Mouse (Mus musculus) CH12F3 (cell line): ENCODE data around the gene Hnrnpa3.
"Not testable (repeated sequence)": the region's sequence is repeated elsewhere in the genome, so short reads cannot be mapped to it uniquely, and the experiment has no call there.

Experiments used
- in situ Hi-C: fragments of 300-500 bp; cut with MboI; formaldehyde crosslinking; loops from 2 replicates; pipeline ENCODE4 v1.14.3; 2020; ENCODE audit warnings: low sequenced_read_pairs

Gene Hnrnpa3

GRCm38 (mm10) chr2:75636261-75637054 is 22.6 kb upstream of the Hnrnpa3 start:
- in situ Hi-C loops: no loop called here

- in situ Hi-C loops: not testable (repeated sequence)
Measured at GRCm38 (mm10) chr2:75637055-75637304, 22.1 kb upstream of the Hnrnpa3 start.

- in situ Hi-C loops: no loop called here
Measured at GRCm38 (mm10) chr2:75637361-75637760, 21.7 kb upstream of the Hnrnpa3 start.

- in situ Hi-C loops: not testable (repeated sequence)
Measured at GRCm38 (mm10) chr2:75637822-75638221, 21.2 kb upstream of the Hnrnpa3 start.

- in situ Hi-C loops: not testable (repeated sequence)
Measured at GRCm38 (mm10) chr2:75639535-75639934, 19.5 kb upstream of the Hnrnpa3 start.

- in situ Hi-C loops: not testable (repeated sequence)
Measured at GRCm38 (mm10) chr2:75642312-75642711, 16.7 kb upstream of the Hnrnpa3 start.

- in situ Hi-C loops: no loop called here
Measured at GRCm38 (mm10) chr2:75642795-75643550, 16.1 kb upstream of the Hnrnpa3 start.

GRCm38 (mm10) chr2:75643950-75644349 is 15.1 kb upstream of the Hnrnpa3 start:
- in situ Hi-C loops: no loop called here

GRCm38 (mm10) chr2:75645251-75645650 is 13.8 kb upstream of the Hnrnpa3 start:
- in situ Hi-C loops: no loop called here

- in situ Hi-C loops: no loop called here
Measured at GRCm38 (mm10) chr2:75650437-75650836, 8.6 kb upstream of the Hnrnpa3 start.

GRCm38 (mm10) chr2:75653150-75653549 is 5.9 kb upstream of the Hnrnpa3 start:
- in situ Hi-C loops: no loop called here

GRCm38 (mm10) chr2:75654679-75655078 is 4.4 kb upstream of the Hnrnpa3 start:
- in situ Hi-C loops: no loop called here

GRCm38 (mm10) chr2:75656924-75657323 is 2.1 kb upstream of the Hnrnpa3 start:
- in situ Hi-C loops: no loop called here

- in situ Hi-C loops: no loop called here
Measured at GRCm38 (mm10) chr2:75657907-75658691, 962 bp upstream of the Hnrnpa3 start.

GRCm38 (mm10) chr2:75659629-75659960 is 534 bp downstream of the Hnrnpa3 start:
- in situ Hi-C loops: no loop called here

- in situ Hi-C loops: no loop called here
Measured at GRCm38 (mm10) chr2:75660255-75660948, 1.3 kb downstream of the Hnrnpa3 start.

- in situ Hi-C loops: no loop called here
Measured at GRCm38 (mm10) chr2:75661106-75661505, 2.0 kb downstream of the Hnrnpa3 start.

- in situ Hi-C loops: no loop called here
Measured at GRCm38 (mm10) chr2:75669491-75670445, 10.7 kb downstream of the Hnrnpa3 start.

GRCm38 (mm10) chr2:75670446-75671336 is 11.6 kb downstream of the Hnrnpa3 start:
- in situ Hi-C loops: no loop called here
